Mouse (Mus musculus): ENCODE measurements around the gene Iqce. TPM values are rescaled to one million over a fixed set of nuclear protein-coding genes. Genes with fewer than 3 reads are reported as not detected.

Iqce gene
- polyA plus RNA-seq, 1 experiment: 3.1 TPM

- H3K4me3 ChIP-seq (ENCODE audit: insufficient read depth, low read depth, low read length): no peak overlapping the region
- no peak overlapping the region for H3K27ac ChIP-seq (replicated peaks; ENCODE audit: low read depth, low read length)
- no peaks in the 10 kb centered on the region for H3K4me1 ChIP-seq (ENCODE audit: control insufficient read depth, insufficient read depth, insufficient read length, low read length)
Measured at GRCm38 (mm10) chr5:140622978-140623670, 79.1 kb downstream of the Iqce start.

GRCm38 (mm10) chr5:140621517-140621916, 80.7 kb downstream of the Iqce start:
- Histone ChIP-seq H3K4me1 (ENCODE audit: control insufficient read depth, insufficient read depth, insufficient read length, low read length) (peaks cover 1% of the 10 kb centered on the region), H3K27ac (replicated peaks; ENCODE audit: low read depth, low read length) (no peak overlapping the region), H3K4me3 (ENCODE audit: insufficient read depth, low read depth, low read length) (no peak overlapping the region)

DNA sequence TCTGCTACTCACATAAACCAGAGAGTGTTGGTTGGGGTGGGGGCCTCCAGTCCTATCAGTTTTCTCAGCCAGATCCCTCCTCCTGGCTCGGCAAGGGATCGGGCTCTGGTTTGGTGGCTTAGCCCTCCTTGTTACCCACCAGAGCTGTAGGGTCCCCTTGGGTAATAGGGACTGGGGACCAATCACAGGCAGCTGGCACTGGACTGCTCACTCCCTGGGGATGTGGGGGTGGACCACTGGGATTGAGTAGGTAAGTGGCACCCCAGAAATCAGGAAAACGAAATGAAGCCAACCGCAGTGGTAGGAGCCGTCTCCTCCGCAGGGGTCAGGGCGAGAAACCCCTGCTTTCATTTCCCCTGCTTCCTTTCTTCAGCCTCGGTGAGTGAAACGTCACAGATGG, 81.1 kb downstream of the Iqce start:
- Histone ChIP-seq H3K27ac (replicated peaks; ENCODE audit: low read depth, low read length) (no peak overlapping the region), H3K4me1 (ENCODE audit: control insufficient read depth, insufficient read depth, insufficient read length, low read length) (peaks cover 4% of the 10 kb centered on the region), H3K4me3 (ENCODE audit: insufficient read depth, low read depth, low read length) (no peak overlapping the region)

- Histone ChIP-seq H3K27ac (replicated peaks; ENCODE audit: low read depth, low read length) (no peak overlapping the region), H3K4me3 (ENCODE audit: insufficient read depth, low read depth, low read length) (no peak overlapping the region), H3K4me1 (ENCODE audit: control insufficient read depth, insufficient read depth, insufficient read length, low read length) (peaks cover 4% of the 10 kb centered on the region)
Measured at GRCm38 (mm10) chr5:140619895-140620736, 82.1 kb downstream of the Iqce start.

DNA sequence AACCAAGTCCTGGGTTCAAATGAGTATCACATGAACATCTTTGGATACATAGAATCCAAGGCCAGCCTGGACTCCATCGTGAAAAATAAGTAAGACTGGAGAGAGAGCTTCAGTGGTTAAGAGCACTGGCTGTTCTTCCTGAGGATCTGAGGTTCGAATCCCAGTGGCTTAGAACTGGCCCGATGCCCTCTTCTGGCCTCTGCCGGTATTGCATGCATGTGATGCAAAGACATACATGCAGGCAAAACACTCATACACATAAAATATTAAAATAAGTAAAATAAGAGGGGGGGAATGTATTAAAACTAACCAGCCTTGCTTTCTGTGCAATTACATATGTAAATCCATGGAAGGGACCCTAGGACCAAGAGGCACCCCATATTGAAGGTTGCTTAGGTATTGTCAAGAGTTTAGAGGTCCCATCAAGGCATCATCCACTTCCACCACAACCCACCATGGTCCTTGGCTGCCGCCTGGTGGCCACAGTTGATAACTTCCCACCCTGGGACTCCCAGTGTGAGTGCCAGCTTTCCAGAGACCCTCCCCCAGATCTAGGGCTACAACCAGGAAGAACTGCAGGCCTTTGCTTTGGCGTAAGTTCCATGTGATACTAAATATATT, 82.9 kb downstream of the Iqce start:
- H3K4me1 ChIP-seq (ENCODE audit: control insufficient read depth, insufficient read depth, insufficient read length, low read length): peaks cover 4% of the 10 kb centered on the region
- no peak overlapping the region for H3K4me3 ChIP-seq (ENCODE audit: insufficient read depth, low read depth, low read length)
- no peak overlapping the region for H3K27ac ChIP-seq (replicated peaks; ENCODE audit: low read depth, low read length)

DNA sequence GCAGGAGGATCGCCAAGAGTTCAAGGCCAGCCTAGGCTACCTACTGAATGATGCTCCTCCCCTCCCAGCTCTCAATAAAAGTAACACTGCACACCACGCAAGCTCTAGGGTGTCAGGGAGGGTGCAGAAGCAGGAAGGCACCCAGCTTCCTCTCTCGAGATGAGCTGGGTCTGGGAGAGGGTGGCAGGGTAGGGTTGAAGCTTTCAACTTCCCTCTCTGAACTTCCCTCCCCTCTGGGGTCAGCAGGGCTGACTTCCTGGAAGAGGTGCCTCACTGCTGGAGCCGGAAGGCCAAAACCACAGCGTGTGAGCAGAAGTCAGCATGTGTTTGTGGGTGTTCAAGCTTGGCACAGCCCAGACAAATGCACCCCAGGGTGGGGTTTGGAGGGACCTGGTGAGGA, 84.5 kb downstream of the Iqce start:
- Histone ChIP-seq H3K27ac (replicated peaks; ENCODE audit: low read depth, low read length) (peak overlapping the region; percentile 90; the same call in 1 of the 2 replicates), H3K4me3 (ENCODE audit: insufficient read depth, low read depth, low read length) (no peak overlapping the region), H3K4me1 (ENCODE audit: control insufficient read depth, insufficient read depth, insufficient read length, low read length) (peaks cover 4% of the 10 kb centered on the region)

DNA sequence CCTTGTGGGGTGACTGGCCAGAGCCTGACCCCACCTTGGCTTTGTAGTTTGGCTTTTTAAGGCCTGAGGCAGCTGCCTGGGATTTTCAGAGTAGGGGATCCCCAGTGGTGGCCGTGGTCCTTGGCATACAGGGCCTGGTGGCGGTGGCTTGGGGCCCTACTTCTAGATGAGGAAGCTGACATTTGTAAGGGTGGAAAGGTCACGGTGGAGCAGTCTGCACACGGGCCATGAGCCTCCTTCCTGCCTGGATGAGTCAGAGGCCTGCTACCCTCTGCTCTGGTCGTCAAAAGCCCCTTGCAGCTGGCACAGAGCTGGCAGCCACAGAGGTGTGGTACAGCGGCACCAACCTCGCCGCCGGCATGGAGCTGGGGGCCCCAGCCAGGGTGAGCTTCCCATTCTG, 85.5 kb downstream of the Iqce start:
- Histone ChIP-seq H3K4me3 (ENCODE audit: insufficient read depth, low read depth, low read length) (peak overlapping the region; percentile 11), H3K27ac (replicated peaks; ENCODE audit: low read depth, low read length) (peak overlapping the region; percentile 90), H3K4me1 (ENCODE audit: control insufficient read depth, insufficient read depth, insufficient read length, low read length) (peaks cover 4% of the 10 kb centered on the region)

GRCm38 (mm10) chr5:140616110-140616503, 86.1 kb downstream of the Iqce start:
- Histone ChIP-seq H3K4me1 (ENCODE audit: control insufficient read depth, insufficient read depth, insufficient read length, low read length) (peaks cover 9% of the 10 kb centered on the region), H3K27ac (replicated peaks; ENCODE audit: low read depth, low read length) (peak overlapping the region; percentile 78), H3K4me3 (ENCODE audit: insufficient read depth, low read depth, low read length) (no peak overlapping the region)

DNA sequence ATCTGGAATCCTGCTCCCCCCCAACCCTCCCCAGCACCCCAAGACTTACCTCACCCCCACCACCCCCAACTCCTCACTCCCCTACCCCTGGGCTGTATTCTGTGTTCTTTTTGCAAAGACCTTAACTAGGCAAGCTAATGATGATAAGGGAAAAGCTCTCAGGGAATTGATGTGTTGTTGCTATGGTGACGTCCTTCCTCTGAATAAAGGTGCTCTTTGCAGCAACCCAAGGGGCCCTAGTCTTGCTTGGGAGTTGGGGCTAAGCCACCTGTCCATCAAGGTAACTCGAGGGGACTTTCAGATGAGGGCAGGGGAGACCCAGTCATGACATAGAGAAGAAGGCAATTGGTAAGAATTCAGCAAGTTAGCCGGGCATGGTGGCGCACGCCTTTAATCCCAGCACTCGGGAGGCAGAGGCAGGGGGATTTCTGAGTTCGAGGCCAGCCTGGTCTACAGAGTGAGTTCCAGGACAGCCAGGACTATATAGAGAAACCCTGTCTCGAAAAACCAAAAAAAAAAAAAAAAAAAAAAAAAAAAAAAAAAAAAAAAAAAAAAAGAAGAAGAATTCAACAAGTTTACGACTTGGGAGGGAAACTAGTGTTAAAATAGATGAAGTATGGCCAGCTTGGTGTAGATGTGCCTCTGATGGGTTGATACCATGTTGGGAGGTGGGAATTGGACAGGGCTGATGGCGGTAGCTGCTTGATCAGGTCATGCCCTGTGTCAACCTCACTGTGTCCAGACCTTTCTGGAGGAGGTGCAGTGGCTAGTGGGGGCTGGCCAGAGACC, 86.7 kb downstream of the Iqce start:
- Histone ChIP-seq H3K4me1 (ENCODE audit: control insufficient read depth, insufficient read depth, insufficient read length, low read length) (peaks cover 10% of the 10 kb centered on the region), H3K4me3 (ENCODE audit: insufficient read depth, low read depth, low read length) (no peak overlapping the region), H3K27ac (replicated peaks; ENCODE audit: low read depth, low read length) (peak overlapping the region; percentile 78; the same call in 1 of the 2 replicates)

DNA sequence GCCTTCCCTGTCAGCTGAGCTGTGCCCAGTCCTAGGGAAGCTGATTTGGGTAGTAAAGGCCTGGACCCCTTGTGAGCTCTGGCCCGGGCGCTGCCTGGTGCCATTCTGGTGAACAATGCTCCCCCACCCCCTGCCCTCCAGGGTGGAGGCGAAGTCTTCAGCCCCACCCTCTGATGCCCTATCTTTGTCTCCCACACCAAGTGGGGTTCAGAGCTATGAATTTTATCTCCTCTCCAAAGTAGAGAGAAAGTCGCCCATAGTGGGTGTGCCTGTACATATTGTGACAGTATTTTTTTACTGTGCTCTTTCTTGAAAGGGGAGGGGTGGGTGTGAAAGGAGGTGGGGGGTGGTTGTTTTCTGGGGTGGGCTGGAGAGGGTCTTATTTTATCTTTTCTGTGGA, 87.3 kb downstream of the Iqce start:
- Histone ChIP-seq H3K4me1 (ENCODE audit: control insufficient read depth, insufficient read depth, insufficient read length, low read length) (peaks cover 12% of the 10 kb centered on the region), H3K27ac (replicated peaks; ENCODE audit: low read depth, low read length) (no peak overlapping the region), H3K4me3 (ENCODE audit: insufficient read depth, low read depth, low read length) (no peak overlapping the region)

DNA sequence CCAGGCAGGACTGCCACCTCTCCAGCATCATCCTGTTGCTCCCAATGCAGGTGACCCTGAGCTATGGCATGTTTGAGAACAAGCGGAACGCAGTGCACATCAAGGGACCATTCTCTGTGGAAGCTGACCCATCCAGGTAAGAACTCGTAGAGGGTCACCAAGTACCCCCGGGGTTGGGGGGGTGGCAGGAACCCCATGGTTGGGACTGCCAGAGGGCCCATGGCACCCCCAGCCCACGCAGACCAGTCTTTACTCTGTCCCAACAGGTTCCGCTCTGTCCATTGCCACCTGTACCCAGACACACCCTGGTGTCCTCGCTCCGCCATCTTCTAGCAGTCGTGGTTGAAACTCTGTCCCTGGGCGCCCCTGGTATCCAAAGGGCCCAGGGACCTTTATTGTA, 88.0 kb downstream of the Iqce start:
- Histone ChIP-seq H3K4me3 (ENCODE audit: insufficient read depth, low read depth, low read length) (no peak overlapping the region), H3K4me1 (ENCODE audit: control insufficient read depth, insufficient read depth, insufficient read length, low read length) (peaks cover 12% of the 10 kb centered on the region), H3K27ac (replicated peaks; ENCODE audit: low read depth, low read length) (no peak overlapping the region)

- Histone ChIP-seq H3K4me3 (ENCODE audit: insufficient read depth, low read depth, low read length) (no peak overlapping the region), H3K27ac (replicated peaks; ENCODE audit: low read depth, low read length) (no peak overlapping the region), H3K4me1 (ENCODE audit: control insufficient read depth, insufficient read depth, insufficient read length, low read length) (peaks cover 12% of the 10 kb centered on the region)
Measured at GRCm38 (mm10) chr5:140612191-140612590, 90.0 kb downstream of the Iqce start.
